16 mouse cellular contexts compared by ENCODE assay signal in genomic region chr1:132266791-132267557, GRCm38 (mm10). TPM values are rescaled to one million over a fixed set of nuclear protein-coding genes. Genes with fewer than 3 reads are reported as not detected.
DNase-seq lines count a peak whose midpoint lies in the region; ATAC-seq lines count a peak whose summit lies in the region.
"Had no signal": no experiment of that assay in that cellular context is flagged by ENCODE, and none has a peak within 500 bp of the region (broad histone marks: within the 10 kb centered on the region; RNA-seq: fewer than 3 reads in every experiment).

No protein-coding gene starts in this region.

- ATAC-seq in intestine, embryonic 15.5 days, result no peak
- no peak for ATAC-seq in erythroid progenitor cell, adult 5-6 weeks (replicated peaks; ENCODE audit: low FRiP score, poor library complexity, severe bottlenecking)

- no peak overlapping the region for H3K27ac ChIP-seq in intestine, embryonic 15.5 days
- H3K27ac ChIP-seq: neural tube, embryonic 13.5 days had no signal

- DNase-seq in adrenal gland, adult (ENCODE audit: inconsistent age in 2 of 2, low spot score in 1 of 2), result peak; percentile 56 to 84
- no peak for DNase-seq in adrenal gland, adult 18-20 months (ENCODE audit: low spot score in 2 of 2)
- DNase-seq in 3134 (ENCODE audit: extremely low read depth, insufficient read length, low spot score), result peak; percentile 37
- peak; percentile 18 for DNase-seq in fat pad, adult 2 months (ENCODE audit: extremely low read depth, low read depth, low spot score)
- peak; percentile 81 to 89 for DNase-seq in lung, adult 18-20 months
- DNase-seq in right cerebral cortex, postnatal 4 days, result no peak
- DNase-seq: cerebellum, adult 2 months; layer of hippocampus, adult 9-11 months; spleen, adult 18-20 months; thymus, postnatal 36 days had no signal

- WGBS in intestine, embryonic 15.5 days, result 40% methylated on average over 8 of the region's 8 CpGs

- H3K4me2 ChIP-seq in intestine, embryonic 15.5 days (replicated peaks), result no peak overlapping the region
- H3K4me2 ChIP-seq: midbrain, embryonic 11.5 days; neural tube, embryonic 13.5 days had no signal

- no peak overlapping the region for H3K4me3 ChIP-seq in intestine, embryonic 15.5 days (replicated peaks)
- H3K4me3 ChIP-seq: neural tube, embryonic 13.5 days had no signal

- H3K9me3 ChIP-seq in intestine, embryonic 15.5 days, result no peaks in the 10 kb centered on the region
- H3K9me3 ChIP-seq: neural tube, embryonic 13.5 days had no signal

- no peaks in the 10 kb centered on the region for H3K36me3 ChIP-seq in intestine, embryonic 15.5 days
- H3K36me3 ChIP-seq: neural tube, embryonic 13.5 days had no signal

- H3K27me3 ChIP-seq in intestine, embryonic 15.5 days (replicated peaks), result no peaks in the 10 kb centered on the region
- H3K27me3 ChIP-seq: neural tube, embryonic 13.5 days had no signal

- no peaks in the 10 kb centered on the region for H3K4me1 ChIP-seq in intestine, embryonic 15.5 days (replicated peaks)

- no peak overlapping the region for H3K9ac ChIP-seq in intestine, embryonic 15.5 days
- H3K9ac ChIP-seq: neural tube, embryonic 13.5 days had no signal

RNA-seq across cellular contexts. Expression of gene Klhdc8a, which starts 31.5 kb away (rescaled TPM):
- 100 to 1,000 TPM; 114 to 144 TPM for total RNA-seq in adrenal gland, adult 18-20 months (2021)
- polyA plus RNA-seq in intestine, embryonic 15.5 days (2015; fragmentation: Nextera tagmentation; extraction: Ambion mirVana), result 0.23 and 0.49 TPM in 2 replicates
- not detected in 2 replicates for total RNA-seq in erythroid progenitor cell, adult 5-6 weeks (2015; ENCODE audit: low replicate concordance)
- not detected in 2 replicates for total RNA-seq in erythroid progenitor cell, adult 5-6 weeks (2017; ENCODE audit: low replicate concordance)
- total RNA-seq: hematopoietic stem cell, adult 5-6 weeks had no signal

RNA-seq across cellular contexts. Expression of gene Gm10188, which starts 37.4 kb away (rescaled TPM):
- total RNA-seq in adrenal gland, adult 18-20 months (2021), result not detected
- not detected in 2 replicates for polyA plus RNA-seq in intestine, embryonic 15.5 days (2015; fragmentation: Nextera tagmentation; extraction: Ambion mirVana)
- not detected in 2 replicates for total RNA-seq in erythroid progenitor cell, adult 5-6 weeks (2015; ENCODE audit: low replicate concordance)
- total RNA-seq in erythroid progenitor cell, adult 5-6 weeks (2017; ENCODE audit: low replicate concordance), result not detected in 2 replicates
- total RNA-seq: hematopoietic stem cell, adult 5-6 weeks; liver, adult 2 months had no signal
- polyA plus RNA-seq: cerebellum, adult 2 months; liver, adult 2 months; neural tube, embryonic 13.5 days had no signal

RNA-seq across cellular contexts. Expression of gene Nuak2, which starts 49.0 kb away (rescaled TPM):
- total RNA-seq in adrenal gland, adult 18-20 months (2021), result 1 to 10 TPM; 4.6 to 6.9 TPM
- polyA plus RNA-seq in intestine, embryonic 15.5 days (2015; fragmentation: Nextera tagmentation; extraction: Ambion mirVana), result 4.7 and 5.5 TPM in 2 replicates
- 1.1 and 6.3 TPM in 2 replicates for total RNA-seq in erythroid progenitor cell, adult 5-6 weeks (2015; ENCODE audit: low replicate concordance)
- 3.7 TPM in 1 of 2 replicates, not detected in the other for total RNA-seq in erythroid progenitor cell, adult 5-6 weeks (2017; ENCODE audit: low replicate concordance)

Comparison
In these comparisons a context has a peak if more than half of its experiments do, and no peak if none do; other contexts are left out.
1. DNase-seq: peak in adrenal gland, adult (2 of 2), 3134 (single experiment), fat pad, adult 2 months (single experiment) and lung, adult 18-20 months (2 of 2); none in adrenal gland, adult 18-20 months (0 of 2) and right cerebral cortex, postnatal 4 days (single experiment).
2. RNA of gene Klhdc8a, which starts 31.5 kb away (total RNA-seq): 114 to 144 TPM in adrenal gland, adult 18-20 months; not detected in erythroid progenitor cell, adult 5-6 weeks; every median in the first group is over 100 times any median in the second.